Mouse (Mus musculus) limb, embryonic 13.5 days (tissue): ENCODE measurements around the gene Camkmt. TPM values are rescaled to one million over a fixed set of nuclear protein-coding genes. Genes with fewer than 3 reads are reported as not detected.

Experiments used
- ATAC-seq: fragments of 200-750 bp; cut with Nextera tagmentation; 2 replicates; pipeline ENCODE4 v1.8.0; 2017; ENCODE audit warnings: low read depth, moderate number of reproducible peaks, moderate TSS enrichment; ENCODE audit not compliant: low FRiP score
- H3K27ac ChIP-seq: fragments of 300-500 bp; sonication (generic); 2 replicates; pipeline ENCODE4 v1.5.1; 2015; ENCODE audit warnings: inconsistent platforms, mild to moderate bottlenecking, moderate library complexity
- H3K27me3 ChIP-seq: fragments of 300-500 bp; sonication (generic); 2 replicates; pipeline ENCODE4 v1.6.1; 2015; ENCODE audit warnings: mild to moderate bottlenecking, inconsistent platforms
- H3K36me3 ChIP-seq: fragments of 300-500 bp; sonication (generic); 2 replicates; pipeline ENCODE4 v1.6.1; 2015; ENCODE audit warnings: inconsistent platforms, mild to moderate bottlenecking, moderate library complexity
- H3K4me1 ChIP-seq: fragments of 300-500 bp; sonication (generic); 2 replicates; pipeline ENCODE4 v1.6.1; 2015; ENCODE audit warnings: inconsistent platforms
- H3K4me2 ChIP-seq: fragments of 300-500 bp; sonication (generic); replicated peaks from 2 replicates; pipeline ENCODE4 v1.6.1; 2015; ENCODE audit warnings: inconsistent platforms, mild to moderate bottlenecking, moderate library complexity
- H3K4me3 ChIP-seq: fragments of 300-500 bp; sonication (generic); 2 replicates; pipeline ENCODE4 v1.5.1; 2015; ENCODE audit warnings: moderate library complexity, mild to moderate bottlenecking, inconsistent platforms
- H3K9ac ChIP-seq: fragments of 300-500 bp; sonication (generic); 2 replicates; pipeline ENCODE4 v1.6.1; 2015; ENCODE audit warnings: mild to moderate bottlenecking, inconsistent platforms
- H3K9me3 ChIP-seq: fragments of 300-500 bp; sonication (generic); 2 replicates; pipeline ENCODE4 v1.6.1; 2016; ENCODE audit warnings: inconsistent platforms
- WGBS: fragments of 180-500 bp; shearing (Covaris S2); methylation state at CpG from one replicate; pipeline ENCODE4 v1.1.7; 2015; 5-methylcytosine and 5-hydroxymethylcytosine counted together
- polyA plus RNA-seq: library from polyadenylated mRNA; unstranded; fragments of >200 nt; fragmentation: Nextera tagmentation; extraction: Ambion mirVana; gene quantifications from 2 replicates; pipeline ENCODE4 v1.2.1, GENCODE M21; 2015

Camkmt gene
- polyA plus RNA-seq, 1 experiment from 2014 or later, result 13.8 TPM

DNA sequence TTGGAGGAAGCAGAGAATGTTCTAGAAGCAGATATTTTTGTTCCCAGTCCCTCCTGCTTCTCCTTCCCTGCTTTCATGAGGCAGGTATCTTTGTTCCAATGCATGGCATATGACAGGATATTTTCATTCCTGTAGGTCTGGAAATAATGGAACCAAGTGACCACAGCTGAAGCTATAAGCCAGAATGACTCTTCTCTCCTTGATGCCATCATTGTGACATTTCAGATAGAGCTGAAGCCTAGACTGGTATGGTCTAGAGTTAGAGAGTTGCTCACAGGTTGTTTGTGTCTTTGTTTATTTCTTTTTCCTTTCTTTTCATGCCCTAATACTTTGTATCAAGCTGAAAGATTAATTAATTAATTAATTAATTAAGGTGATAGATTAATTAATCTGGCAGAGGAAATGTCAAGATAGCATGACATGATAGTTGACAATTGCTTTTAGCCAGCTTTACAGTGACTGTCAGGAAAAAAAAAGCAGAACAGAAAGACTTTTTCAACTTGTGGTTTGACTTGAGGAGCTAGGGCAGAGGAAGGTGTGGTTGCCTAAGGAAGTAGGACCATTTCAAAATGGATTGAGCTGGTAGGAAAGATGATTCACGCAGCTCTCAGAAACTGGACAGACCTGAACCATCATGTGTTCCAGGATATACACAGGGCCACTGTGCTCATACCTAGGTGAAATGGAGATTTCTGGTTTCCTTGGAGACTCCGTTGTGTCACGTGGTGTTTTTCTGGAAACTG lies 404.8 kb downstream of the Camkmt start:
- WGBS, result 88% methylated on average over 3 of the region's 3 CpGs
- Histone ChIP-seq H3K27ac (no peak overlapping the region), H3K9ac (no peak overlapping the region), H3K9me3 (peaks cover 13% of the 10 kb centered on the region), H3K4me3 (no peak overlapping the region), H3K36me3 (no peaks in the 10 kb centered on the region), H3K4me1 (no peaks in the 10 kb centered on the region), H3K4me2 (no peak overlapping the region), H3K27me3 (peaks cover 45% of the 10 kb centered on the region)
- no peak for ATAC-seq

DNA sequence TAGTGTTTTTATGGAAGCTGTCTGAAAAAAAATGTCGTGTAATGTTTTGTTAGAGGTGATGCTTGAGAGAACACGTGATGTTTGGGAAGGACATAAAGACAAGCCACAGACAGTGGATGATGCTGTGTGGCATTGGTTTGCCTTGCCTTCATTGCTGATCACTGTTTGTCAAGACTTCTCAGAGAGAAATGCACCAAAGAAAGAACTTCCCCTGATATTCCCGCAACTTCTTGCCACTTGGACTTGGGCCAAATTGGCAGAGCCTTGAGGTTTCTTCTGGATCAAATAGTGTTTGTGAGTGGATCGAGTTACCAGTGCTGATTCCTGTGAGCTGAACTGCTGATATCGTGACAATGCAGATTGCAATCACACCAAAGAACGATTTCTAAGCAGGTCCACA lies 405.5 kb downstream of the Camkmt start:
- no peaks in the 10 kb centered on the region for H3K4me1 ChIP-seq
- peaks cover 38% of the 10 kb centered on the region for H3K27me3 ChIP-seq
- H3K9ac ChIP-seq, result no peak overlapping the region
- no peak overlapping the region for H3K4me2 ChIP-seq
- H3K36me3 ChIP-seq, result no peaks in the 10 kb centered on the region
- H3K9me3 ChIP-seq, result peaks cover 13% of the 10 kb centered on the region
- H3K27ac ChIP-seq, result no peak overlapping the region
- H3K4me3 ChIP-seq, result no peak overlapping the region
- ATAC-seq, result no peak
- WGBS, result 84% methylated on average over 6 of the region's 6 CpGs

DNA sequence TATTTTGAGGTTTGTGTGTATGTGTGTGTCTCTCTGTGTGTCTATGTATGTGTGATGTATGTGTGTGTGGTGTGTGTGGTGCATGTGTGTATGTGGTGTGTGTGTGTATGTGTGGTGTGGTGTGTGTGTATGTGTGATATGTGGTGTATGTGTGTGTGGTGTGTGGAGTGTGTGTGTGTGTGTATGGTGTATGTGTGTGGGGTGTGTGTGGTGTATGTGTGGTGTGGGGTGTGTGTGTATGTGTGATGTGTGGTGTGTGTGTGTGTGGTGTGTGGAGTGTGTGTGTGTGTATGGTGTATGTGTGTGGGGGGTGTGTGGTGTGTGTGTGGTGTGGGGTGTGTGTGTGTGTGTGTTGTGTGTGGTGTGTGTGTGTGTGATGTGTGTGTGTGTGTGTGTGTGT lies 414.5 kb downstream of the Camkmt start:
- Histone ChIP-seq H3K9me3 (no peaks in the 10 kb centered on the region), H3K9ac (no peak overlapping the region), H3K4me3 (no peak overlapping the region), H3K36me3 (no peaks in the 10 kb centered on the region), H3K27ac (no peak overlapping the region), H3K4me2 (no peak overlapping the region), H3K27me3 (0 out of 2 replicates have a peak, but pooled peaks cover 4% of the 10 kb centered on the region), H3K4me1 (no peaks in the 10 kb centered on the region)
- no peak for ATAC-seq

GRCm38 (mm10) chr17:85506206-85507088 lies 416.1 kb downstream of the Camkmt start:
- Histone ChIP-seq H3K36me3 (no peaks in the 10 kb centered on the region), H3K9ac (no peak overlapping the region), H3K4me2 (no peak overlapping the region), H3K27ac (no peak overlapping the region), H3K27me3 (0 out of 2 replicates have a peak, but pooled peaks cover 7% of the 10 kb centered on the region), H3K9me3 (no peaks in the 10 kb centered on the region), H3K4me3 (no peak overlapping the region), H3K4me1 (no peaks in the 10 kb centered on the region)
- ATAC-seq, result no peak
- 76% methylated on average over 15 of the region's 15 CpGs for WGBS

- no peak overlapping the region for H3K9ac ChIP-seq
- H3K4me1 ChIP-seq, result no peaks in the 10 kb centered on the region
- H3K4me3 ChIP-seq, result no peak overlapping the region
- H3K27me3 ChIP-seq, result 0 out of 2 replicates have a peak, but pooled peaks cover 7% of the 10 kb centered on the region
- H3K27ac ChIP-seq, result no peak overlapping the region
- H3K4me2 ChIP-seq, result no peak overlapping the region
- WGBS, result 88% methylated on average over 4 of the region's 4 CpGs
- H3K9me3 ChIP-seq, result no peaks in the 10 kb centered on the region
- ATAC-seq, result no peak
- H3K36me3 ChIP-seq, result no peaks in the 10 kb centered on the region
Observed at GRCm38 (mm10) chr17:85507089-85507460, 416.7 kb downstream of the Camkmt start.

Other genes with a start within 250 kb of the Camkmt start
- gene Ppm1b, start 133.8 kb upstream of the Camkmt start, polyA plus RNA-seq, result 69.2 and 69.7 TPM in 2 replicates
- 0.34 TPM in 2 replicates for gene Slc3a1, start 62.2 kb upstream of the Camkmt start, polyA plus RNA-seq
- gene Prepl, start 311 bp upstream of the Camkmt start, polyA plus RNA-seq, result 25.8 and 29.6 TPM in 2 replicates